Mouse (Mus musculus) neural tube, embryonic 13.5 days (tissue): ENCODE measurements at regions not wholly inside any gene's neighbourhood (a gene's known extent, or its start where the extent isn't known, plus 50 kb on each side); places are given as distances from the start of the nearest gene placed in this dataset.
A peak's percentile ranks its signal among the peaks of the same experiment; 100 is the strongest.

Experiments used
- ATAC-seq: fragments of 200-750 bp; cut with Nextera tagmentation; 2 replicates; pipeline ENCODE4 v1.8.0; 2017; ENCODE audit warnings: low read depth, mild to moderate bottlenecking, moderate TSS enrichment, moderate library complexity
- H3K27ac ChIP-seq: fragments of 300-500 bp; sonication (generic); replicated peaks from 2 replicates; pipeline ENCODE4 v1.5.1; 2015; ENCODE audit warnings: moderate library complexity, mild to moderate bottlenecking, inconsistent platforms
- H3K27me3 ChIP-seq: fragments of 300-500 bp; sonication (generic); 2 replicates; pipeline ENCODE4 v1.6.1; 2015; ENCODE audit warnings: mild to moderate bottlenecking, inconsistent platforms
- H3K36me3 ChIP-seq: fragments of 300-500 bp; sonication (generic); 2 replicates; pipeline ENCODE4 v1.6.1; 2015; ENCODE audit warnings: mild to moderate bottlenecking, inconsistent platforms
- H3K4me1 ChIP-seq: fragments of 300-500 bp; sonication (generic); replicated peaks from 2 replicates; pipeline ENCODE4 v1.6.1; 2015; ENCODE audit warnings: inconsistent platforms
- H3K4me2 ChIP-seq: fragments of 300-500 bp; sonication (generic); 2 replicates; pipeline ENCODE4 v1.6.1; 2015; ENCODE audit warnings: inconsistent platforms, mild to moderate bottlenecking, moderate library complexity
- H3K4me3 ChIP-seq: fragments of 300-500 bp; sonication (generic); 2 replicates; pipeline ENCODE4 v1.5.1; 2015; ENCODE audit warnings: mild to moderate bottlenecking, inconsistent platforms
- H3K9ac ChIP-seq: fragments of 300-500 bp; sonication (generic); 2 replicates; pipeline ENCODE4 v1.6.1; 2015; ENCODE audit warnings: moderate library complexity, mild to moderate bottlenecking, inconsistent platforms
- H3K9me3 ChIP-seq: fragments of 300-500 bp; sonication (generic); 2 replicates; pipeline ENCODE4 v1.6.1; 2016; ENCODE audit warnings: inconsistent platforms
- WGBS: fragments of 180-500 bp; shearing (Covaris S2); methylation state at CpG from one replicate; pipeline ENCODE4 v1.1.7; 2015; 5-methylcytosine and 5-hydroxymethylcytosine counted together

GRCm38 (mm10) chr12:118784643-118785042 lies 61.5 kb upstream of the Sp8 start:
- WGBS, result 54% methylated on average over 1 of the region's 1 CpGs
- H3K9ac ChIP-seq, result no peak overlapping the region
- no peak for ATAC-seq
- no peak overlapping the region for H3K4me2 ChIP-seq
- no peak overlapping the region for H3K4me3 ChIP-seq
- no peaks in the 10 kb centered on the region for H3K9me3 ChIP-seq
- no peaks in the 10 kb centered on the region for H3K36me3 ChIP-seq
- no peaks in the 10 kb centered on the region for H3K4me1 ChIP-seq
- H3K27ac ChIP-seq, result no peak overlapping the region
- no peaks in the 10 kb centered on the region for H3K27me3 ChIP-seq

- no peak overlapping the region for H3K4me3 ChIP-seq
- no peak overlapping the region for H3K4me2 ChIP-seq
- WGBS, result 93% methylated on average over 3 of the region's 3 CpGs
- H3K27me3 ChIP-seq, result no peaks in the 10 kb centered on the region
- ATAC-seq, result no peak
- no peaks in the 10 kb centered on the region for H3K36me3 ChIP-seq
- no peak overlapping the region for H3K9ac ChIP-seq
- no peaks in the 10 kb centered on the region for H3K9me3 ChIP-seq
- no peaks in the 10 kb centered on the region for H3K4me1 ChIP-seq
- H3K27ac ChIP-seq, result no peak overlapping the region
These were observed 64.2 kb upstream of the Sp8 start for GRCm38 (mm10) chr12:118781978-118782377.

GRCm38 (mm10) chr12:118775463-118776064 lies 70.6 kb upstream of the Sp8 start:
- no peak overlapping the region for H3K4me2 ChIP-seq
- H3K9ac ChIP-seq, result no peak overlapping the region
- no peak overlapping the region for H3K4me3 ChIP-seq
- ATAC-seq, result no peak
- no peak overlapping the region for H3K27ac ChIP-seq
- no peaks in the 10 kb centered on the region for H3K9me3 ChIP-seq
- no peaks in the 10 kb centered on the region for H3K36me3 ChIP-seq
- H3K4me1 ChIP-seq, result no peaks in the 10 kb centered on the region
- H3K27me3 ChIP-seq, result no peaks in the 10 kb centered on the region
- 80% methylated on average over 1 of the region's 1 CpGs for WGBS

GRCm38 (mm10) chr12:118772790-118773189 lies 73.3 kb upstream of the Sp8 start:
- Histone ChIP-seq H3K4me1 (no peaks in the 10 kb centered on the region), H3K4me3 (no peak overlapping the region), H3K27me3 (no peaks in the 10 kb centered on the region), H3K36me3 (no peaks in the 10 kb centered on the region), H3K9ac (no peak overlapping the region), H3K27ac (no peak overlapping the region), H3K4me2 (no peak overlapping the region), H3K9me3 (no peaks in the 10 kb centered on the region)
- no peak for ATAC-seq
- WGBS, result 93% methylated on average over 2 of the region's 2 CpGs

GRCm38 (mm10) chr12:118766472-118766871 lies 79.7 kb upstream of the Sp8 start:
- no peak overlapping the region for H3K4me2 ChIP-seq

GRCm38 (mm10) chr12:118754076-118754475 lies 92.1 kb upstream of the Sp8 start:
- Histone ChIP-seq H3K9me3 (no peaks in the 10 kb centered on the region), H3K9ac (no peak overlapping the region), H3K36me3 (no peaks in the 10 kb centered on the region), H3K27me3 (0 out of 2 replicates have a peak, but pooled peaks cover 8% of the 10 kb centered on the region), H3K4me2 (no peak overlapping the region), H3K4me1 (no peaks in the 10 kb centered on the region), H3K27ac (no peak overlapping the region), H3K4me3 (no peak overlapping the region)
- WGBS, result 77% methylated on average over 2 of the region's 2 CpGs
- no peak for ATAC-seq

More at GRCm38 (mm10) chr12:118766472-118766871, 79.7 kb upstream of the Sp8 start:
- 58% methylated on average over 1 of the region's 1 CpGs for WGBS
- Histone ChIP-seq H3K27ac (no peak overlapping the region), H3K36me3 (no peaks in the 10 kb centered on the region), H3K9me3 (no peaks in the 10 kb centered on the region), H3K27me3 (no peaks in the 10 kb centered on the region), H3K9ac (no peak overlapping the region), H3K4me1 (no peaks in the 10 kb centered on the region), H3K4me3 (no peak overlapping the region)
- ATAC-seq, result no peak

DNA sequence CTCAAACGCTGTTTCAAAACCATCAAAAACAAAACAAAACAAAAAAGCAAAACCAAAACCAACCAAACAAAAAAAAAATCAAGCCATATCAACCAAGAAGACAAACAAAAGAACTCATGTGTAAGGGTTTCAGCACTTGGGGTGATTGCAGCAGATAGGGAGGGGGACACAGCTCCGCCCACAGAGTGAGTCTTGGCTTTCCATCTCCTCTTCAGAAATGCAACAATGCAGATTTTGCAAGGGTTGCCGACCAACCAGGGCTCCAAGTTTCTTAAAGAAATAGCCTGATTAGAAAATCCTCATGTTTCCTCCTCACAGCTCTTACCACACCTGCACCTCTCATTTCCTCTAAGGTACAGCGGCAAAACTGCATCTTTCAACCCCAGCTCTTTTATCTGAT lies 107.0 kb upstream of the Sp8 start:
- WGBS, result 75% methylated on average over 4 of the region's 4 CpGs
- H3K4me1 ChIP-seq, result no peaks in the 10 kb centered on the region
- no peak overlapping the region for H3K9ac ChIP-seq
- H3K27ac ChIP-seq, result no peak overlapping the region
- no peak overlapping the region for H3K4me3 ChIP-seq
- H3K4me2 ChIP-seq, result no peak overlapping the region
- H3K36me3 ChIP-seq, result no peaks in the 10 kb centered on the region
- no peaks in the 10 kb centered on the region for H3K27me3 ChIP-seq
- no peaks in the 10 kb centered on the region for H3K9me3 ChIP-seq
- no peak for ATAC-seq

- Histone ChIP-seq H3K4me1 (0 out of 2 replicates have a peak, but pooled peaks cover 4% of the 10 kb centered on the region), H3K27ac (no peak overlapping the region), H3K4me3 (no peak overlapping the region), H3K9ac (no peak overlapping the region), H3K4me2 (no peak overlapping the region), H3K9me3 (no peaks in the 10 kb centered on the region), H3K36me3 (no peaks in the 10 kb centered on the region), H3K27me3 (peaks cover 5% of the 10 kb centered on the region; the same call in 1 of the 2 replicates)
- ATAC-seq, result 0 out of 2 replicates have a peak, but pooled peaks have one; percentile 47
- 42% methylated on average over 4 of the region's 4 CpGs for WGBS
These were observed 120.2 kb upstream of the Sp8 start for GRCm38 (mm10) chr12:118725891-118726290.

DNA sequence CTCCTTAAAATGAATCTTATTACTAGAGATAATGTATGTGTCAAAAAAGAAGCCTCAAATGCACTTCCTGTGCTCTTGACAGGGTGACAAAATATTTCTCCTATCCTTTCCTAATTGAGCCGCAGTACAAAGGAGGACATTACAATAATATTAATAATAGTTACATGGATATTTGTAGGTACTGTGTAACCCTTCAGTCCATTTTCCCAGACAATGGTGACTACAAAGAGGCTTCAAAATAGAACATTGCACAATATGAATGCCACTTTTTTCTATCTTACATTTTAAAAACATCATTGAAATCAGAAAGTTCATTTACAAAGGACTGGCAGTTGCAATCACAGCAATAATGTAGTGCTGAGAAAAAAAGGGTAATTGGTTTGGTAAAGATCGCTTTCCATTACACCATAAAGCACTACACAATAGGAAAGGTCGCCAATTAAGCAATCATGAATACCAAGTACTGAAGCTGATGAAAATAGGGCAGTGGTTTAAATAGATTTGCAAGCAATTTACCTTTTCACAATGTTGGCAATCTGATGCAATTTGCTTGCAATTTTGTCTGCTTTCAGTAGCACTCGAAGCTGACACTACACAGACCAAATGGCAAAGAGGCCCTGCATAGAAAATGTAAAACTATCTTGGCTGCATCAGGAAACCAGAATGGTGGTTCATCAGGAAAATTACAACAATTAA lies 126.1 kb upstream of the Sp8 start:
- Histone ChIP-seq H3K4me2 (no peak overlapping the region), H3K27me3 (peaks cover 2% of the 10 kb centered on the region; the same call in 1 of the 2 replicates), H3K4me1 (no peaks in the 10 kb centered on the region), H3K36me3 (no peaks in the 10 kb centered on the region), H3K9ac (no peak overlapping the region), H3K27ac (no peak overlapping the region), H3K4me3 (no peak overlapping the region), H3K9me3 (no peaks in the 10 kb centered on the region)
- ATAC-seq, result no peak
- 29% methylated on average over 4 of the region's 4 CpGs for WGBS

GRCm38 (mm10) chr12:118716824-118717223 lies 129.3 kb upstream of the Sp8 start:
- Histone ChIP-seq H3K4me3 (no peak overlapping the region), H3K9ac (no peak overlapping the region), H3K27ac (no peak overlapping the region), H3K36me3 (no peaks in the 10 kb centered on the region), H3K4me2 (no peak overlapping the region), H3K9me3 (no peaks in the 10 kb centered on the region), H3K4me1 (no peaks in the 10 kb centered on the region), H3K27me3 (no peaks in the 10 kb centered on the region)
- ATAC-seq, result no peak
- WGBS, result 86% methylated on average over 4 of the region's 4 CpGs

- H3K4me3 ChIP-seq, result no peak overlapping the region
- H3K9me3 ChIP-seq, result no peaks in the 10 kb centered on the region
- H3K27me3 ChIP-seq, result peaks cover 4% of the 10 kb centered on the region; the same call in 1 of the 2 replicates
- no peaks in the 10 kb centered on the region for H3K36me3 ChIP-seq
- no peak overlapping the region for H3K27ac ChIP-seq
- H3K4me1 ChIP-seq, result peaks cover 14% of the 10 kb centered on the region
- H3K4me2 ChIP-seq, result no peak overlapping the region
- whole genome bisulfite sequencing, result 86% methylated on average over 7 of the region's 7 CpGs
- no peak overlapping the region for H3K9ac ChIP-seq
- no peak for ATAC-seq
These were observed 139.5 kb upstream of the Sp8 start for GRCm38 (mm10) chr12:118706626-118707025.

GRCm38 (mm10) chr12:118704826-118705225 lies 141.3 kb upstream of the Sp8 start:
- ATAC-seq, result no peak
- no peak overlapping the region for H3K9ac ChIP-seq
- no peak overlapping the region for H3K4me3 ChIP-seq
- no peaks in the 10 kb centered on the region for H3K9me3 ChIP-seq
- no peaks in the 10 kb centered on the region for H3K36me3 ChIP-seq
- peaks cover 14% of the 10 kb centered on the region for H3K4me1 ChIP-seq
- H3K4me2 ChIP-seq, result no peak overlapping the region
- no peak overlapping the region for H3K27ac ChIP-seq
- peaks cover 4% of the 10 kb centered on the region; the same call in 1 of the 2 replicates for H3K27me3 ChIP-seq
- WGBS, result 79% methylated on average over 2 of the region's 2 CpGs
